Mouse (Mus musculus) E14TG2a.4 (cell line): ENCODE results near the gene Wap.

Experiments
- CTCF ChIP-seq: conservative IDR thresholded peaks from 2 replicates; pipeline ENCODE4 v1.5.1; 2014; ENCODE audit warnings: low read length
- NANOG ChIP-seq: IDR thresholded peaks from 2 replicates; pipeline ENCODE4 v1.6.1; 2014; ENCODE audit warnings: borderline replicate concordance, low read length, mixed read lengths

- TF ChIP-seq CTCF (no peak), NANOG (no peak)
Measured at GRCm38 (mm10) chr11:6585748-6586147, 52.7 kb downstream of the Wap start.
